Mouse (Mus musculus) heart, embryonic 11.5 days (tissue): Measurements from ENCODE around the gene Gsk3a. TPM values are rescaled to one million over a fixed set of nuclear protein-coding genes. Genes with fewer than 3 reads are reported as not detected.

Source experiments
- ATAC-seq: fragments of 200-750 bp; cut with Nextera tagmentation; replicated peaks from 2 replicates; pipeline ENCODE4 v1.8.0; 2017; ENCODE audit warnings: moderate library complexity; ENCODE audit not compliant: insufficient number of reproducible peaks, low FRiP score, low TSS enrichment
- H3K27ac ChIP-seq: fragments of 300-500 bp; sonication (generic); 2 replicates; pipeline ENCODE4 v1.5.1; 2014; ENCODE audit warnings: mild to moderate bottlenecking, low read depth, low read length
- H3K27me3 ChIP-seq: fragments of 300-500 bp; sonication (generic); 2 replicates; pipeline ENCODE4 v1.6.1; 2014; ENCODE audit warnings: mild to moderate bottlenecking, low read length, mixed read lengths; ENCODE audit not compliant: control insufficient read depth, insufficient read depth
- H3K36me3 ChIP-seq: fragments of 300-500 bp; sonication (generic); 2 replicates; pipeline ENCODE4 v1.6.1; 2014; ENCODE audit warnings: mild to moderate bottlenecking, low read length, moderate library complexity, mixed read lengths; ENCODE audit not compliant: control insufficient read depth, insufficient read depth
- H3K4me1 ChIP-seq: fragments of 300-500 bp; sonication (generic); 2 replicates; pipeline ENCODE4 v1.6.1; 2014; ENCODE audit warnings: low read length; ENCODE audit not compliant: control insufficient read depth, insufficient read depth
- H3K4me2 ChIP-seq: fragments of 300-500 bp; sonication (generic); 2 replicates; pipeline ENCODE4 v1.6.1; 2014; ENCODE audit warnings: mild to moderate bottlenecking, moderate library complexity
- H3K4me3 ChIP-seq: fragments of 300-500 bp; sonication (generic); 2 replicates; pipeline ENCODE4 v1.5.1; 2014; ENCODE audit warnings: low read depth, low read length
- H3K9ac ChIP-seq: fragments of 300-500 bp; sonication (generic); 2 replicates; pipeline ENCODE4 v1.6.1; 2014; ENCODE audit warnings: mild to moderate bottlenecking, low read depth, low read length, moderate library complexity
- H3K9me3 ChIP-seq: fragments of 300-500 bp; sonication (generic); replicated peaks from 2 replicates; pipeline ENCODE4 v1.6.1; 2016; ENCODE audit warnings: low read length; ENCODE audit not compliant: control insufficient read depth
- WGBS: fragments of 180-500 bp; shearing (Covaris S2); extraction: QIAGEN DNeasy Blood & Tissue Kit; methylation state at CpG from one replicate; pipeline ENCODE4 v1.1.7; 2014; ENCODE audit not compliant: insufficient replicate concordance; 5-methylcytosine and 5-hydroxymethylcytosine counted together
- polyA plus RNA-seq: library from polyadenylated mRNA; unstranded; fragments of >200 nt; fragmentation: Nextera tagmentation; extraction: Ambion mirVana; gene quantifications from 2 replicates; pipeline ENCODE4 v1.2.1, GENCODE M21; 2014

Gene Gsk3a
- polyA plus RNA-seq, 1 experiment from 2014 or later: 11.6 TPM

GRCm38 (mm10) chr7:25220457-25221101, 17.1 kb downstream of the Gsk3a start, which contains the start of gene Dedd2:
Gene Dedd2, minus strand, starts transcription at chr7:25220615.
- Histone ChIP-seq H3K4me1 (peaks cover 24% of the 10 kb centered on the region), H3K27me3 (no peaks in the 10 kb centered on the region), H3K27ac (peak within 1 kb of the TSS; percentile 90), H3K36me3 (peaks cover 14% of the 10 kb centered on the region), H3K4me3 (peak within 1 kb of the TSS; percentile 84), H3K9me3 (no peaks in the 10 kb centered on the region), H3K9ac (peak within 1 kb of the TSS; percentile 90), H3K4me2 (peak within 1 kb of the TSS; percentile 96)
- ATAC-seq: 0 out of 2 replicates have a peak, but pooled peaks have one; percentile 1
- 4% methylated on average over 20 of the region's 20 CpGs for WGBS

GRCm38 (mm10) chr7:25219756-25220456, 17.7 kb downstream of the Gsk3a start:
- H3K9ac ChIP-seq: peak overlapping the region; percentile 90
- peak overlapping the region; percentile 84 for H3K4me3 ChIP-seq
- peak overlapping the region; percentile 90 for H3K27ac ChIP-seq
- H3K9me3 ChIP-seq: no peaks in the 10 kb centered on the region
- 2% methylated on average over 31 of the region's 31 CpGs for WGBS
- ATAC-seq: peak; percentile 77
- H3K4me1 ChIP-seq: peaks cover 24% of the 10 kb centered on the region
- peaks cover 7% of the 10 kb centered on the region for H3K36me3 ChIP-seq
- no peaks in the 10 kb centered on the region for H3K27me3 ChIP-seq
- peak overlapping the region; percentile 96 for H3K4me2 ChIP-seq

- no peaks in the 10 kb centered on the region for H3K27me3 ChIP-seq
- WGBS: 0% methylated on average over 16 of the region's 16 CpGs
These were observed 18.3 kb downstream of the Gsk3a start for GRCm38 (mm10) chr7:25219416-25219750.

GRCm38 (mm10) chr7:25218705-25219415, 18.8 kb downstream of the Gsk3a start:
- H3K36me3 ChIP-seq: no peaks in the 10 kb centered on the region; the same call in 1 of the 2 replicates
- no peaks in the 10 kb centered on the region for H3K27me3 ChIP-seq
- H3K4me2 ChIP-seq: peak overlapping the region; percentile 96
- peak overlapping the region; percentile 84 for H3K4me3 ChIP-seq
- under 1% methylated on average over 53 of the region's 53 CpGs for WGBS
- H3K9me3 ChIP-seq: no peaks in the 10 kb centered on the region
- peak overlapping the region; percentile 90 for H3K9ac ChIP-seq
- peak overlapping the region; percentile 81 for H3K27ac ChIP-seq
- ATAC-seq: no peak; the same call in 1 of the 2 replicates
- H3K4me1 ChIP-seq: peaks cover 24% of the 10 kb centered on the region

More at GRCm38 (mm10) chr7:25219416-25219750, 18.3 kb downstream of the Gsk3a start:
- Histone ChIP-seq H3K9me3 (no peaks in the 10 kb centered on the region), H3K9ac (peak overlapping the region; percentile 90), H3K4me1 (peaks cover 24% of the 10 kb centered on the region), H3K36me3 (peaks cover 4% of the 10 kb centered on the region; the same call in 1 of the 2 replicates), H3K4me2 (peak overlapping the region; percentile 96), H3K4me3 (peak overlapping the region; percentile 84), H3K27ac (peak overlapping the region; percentile 81)
- ATAC-seq: no peak; the same call in 1 of the 2 replicates

DNA sequence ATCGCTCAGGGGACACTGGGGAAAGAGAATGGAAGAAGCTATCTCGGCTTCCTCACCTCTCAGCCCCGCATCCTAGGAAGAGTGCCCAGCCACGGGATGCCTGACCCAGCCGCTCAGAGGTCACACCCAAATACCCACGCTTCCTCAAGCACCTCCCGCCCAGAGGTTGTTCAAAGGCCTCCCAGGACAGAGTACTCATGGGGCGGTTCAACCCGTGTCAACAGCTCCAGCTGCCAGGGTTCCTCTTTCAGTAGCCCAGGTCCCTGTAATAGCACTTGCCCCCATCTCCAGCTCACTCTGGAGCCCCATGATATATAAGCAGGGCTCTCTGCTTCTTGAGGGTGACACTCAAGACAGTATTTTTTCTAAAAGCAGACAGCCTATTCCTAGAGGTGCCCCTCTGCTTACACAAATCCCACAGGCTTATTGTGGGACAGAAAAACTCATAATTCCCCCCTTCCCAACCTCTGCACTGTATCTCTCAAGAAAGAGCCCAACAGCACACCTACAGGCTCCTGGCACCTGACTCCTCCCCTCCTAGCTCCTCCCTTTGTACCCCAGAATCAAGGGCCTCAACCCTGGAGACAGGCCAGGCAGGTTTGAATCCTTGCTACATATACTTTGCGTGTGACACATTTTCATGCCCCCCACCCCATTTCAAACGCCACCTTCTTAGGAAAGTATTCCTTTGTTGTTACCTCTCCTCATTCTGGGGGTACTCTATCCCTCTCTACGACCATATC, 19.8 kb downstream of the Gsk3a start:
- Histone ChIP-seq H3K9ac (peak overlapping the region; percentile 40; the same call in 1 of the 2 replicates), H3K9me3 (no peaks in the 10 kb centered on the region)

GRCm38 (mm10) chr7:25214172-25214571, 23.5 kb downstream of the Gsk3a start:
- no peak overlapping the region for H3K4me3 ChIP-seq
- H3K4me1 ChIP-seq: peaks cover 5% of the 10 kb centered on the region; the same call in 1 of the 2 replicates
- no peak for ATAC-seq
- peaks cover 3% of the 10 kb centered on the region; the same call in 1 of the 2 replicates for H3K36me3 ChIP-seq
- H3K9me3 ChIP-seq: no peaks in the 10 kb centered on the region
- H3K4me2 ChIP-seq: no peak overlapping the region
- H3K27ac ChIP-seq: no peak overlapping the region
- no peaks in the 10 kb centered on the region for H3K27me3 ChIP-seq
- WGBS: 87% methylated on average over 2 of the region's 2 CpGs
- no peak overlapping the region for H3K9ac ChIP-seq

More for the DNA sequence above, 19.8 kb downstream of the Gsk3a start:
- Histone ChIP-seq H3K27ac (no peak overlapping the region), H3K4me1 (peaks cover 24% of the 10 kb centered on the region), H3K4me3 (peak overlapping the region; percentile 84; the same call in 1 of the 2 replicates), H3K4me2 (peak overlapping the region; percentile 96), H3K27me3 (no peaks in the 10 kb centered on the region), H3K36me3 (no peaks in the 10 kb centered on the region)
- WGBS: 65% methylated on average over 12 of the region's 12 CpGs
- no peak for ATAC-seq

GRCm38 (mm10) chr7:25213099-25213498, 24.6 kb downstream of the Gsk3a start:
- WGBS: 79% methylated on average over 3 of the region's 3 CpGs
- no peak overlapping the region for H3K4me2 ChIP-seq
- H3K4me1 ChIP-seq: no peaks in the 10 kb centered on the region
- H3K27me3 ChIP-seq: no peaks in the 10 kb centered on the region
- H3K9me3 ChIP-seq: no peaks in the 10 kb centered on the region
- H3K4me3 ChIP-seq: no peak overlapping the region
- H3K9ac ChIP-seq: no peak overlapping the region
- no peak overlapping the region for H3K27ac ChIP-seq
- ATAC-seq: no peak
- H3K36me3 ChIP-seq: peaks cover 3% of the 10 kb centered on the region; the same call in 1 of the 2 replicates

GRCm38 (mm10) chr7:25210482-25210881, 27.2 kb downstream of the Gsk3a start:
- Histone ChIP-seq H3K4me3 (no peak overlapping the region), H3K9ac (peak overlapping the region; percentile 16; the same call in 1 of the 2 replicates), H3K4me1 (0 out of 2 replicates have a peak, but pooled peaks cover under 1% of the 10 kb centered on the region), H3K27me3 (no peaks in the 10 kb centered on the region), H3K36me3 (peaks cover 3% of the 10 kb centered on the region; the same call in 1 of the 2 replicates), H3K27ac (no peak overlapping the region), H3K4me2 (no peak overlapping the region), H3K9me3 (no peaks in the 10 kb centered on the region)
- 84% methylated on average over 4 of the region's 4 CpGs for WGBS
- no peak for ATAC-seq
